Mouse (Mus musculus) left cerebral cortex, adult 9 months (tissue): ENCODE results near the gene Tceal8.
"Not testable (repeated sequence)": the region's sequence is repeated elsewhere in the genome, so short reads cannot be mapped to it uniquely, and the experiment has no call there.

Source experiments
- DNase-seq, 2 experiments: peaks; one replicate each; pipeline ENCODE4 v3.0.0; 2022; ENCODE audit warnings: low spot score in 2 of 2

Gene Tceal8

GRCm38 (mm10) chrX:136172118-136172551, at the start of gene Tceal8:
Tceal8 (minus strand) TSS chrX:136172342.
- DNase-seq, result peak; percentile 61 to 75

- no peak for DNase-seq
These were observed 44.2 kb upstream of the Tceal8 start for GRCm38 (mm10) chrX:136216303-136216702.

GRCm38 (mm10) chrX:136214729-136215677, 42.9 kb upstream of the Tceal8 start, which contains the start of the genes Tceal7 and Bex1:
Tceal7 (plus strand) TSS chrX:136214779.
Bex1 (minus strand) TSS chrX:136215513.
- DNase-seq, result not testable (repeated sequence)

GRCm38 (mm10) chrX:136213396-136213795, 41.3 kb upstream of the Tceal8 start:
- DNase-seq, result no peak

- no peak for DNase-seq
These were observed 32.3 kb upstream of the Tceal8 start for GRCm38 (mm10) chrX:136204406-136204805.

GRCm38 (mm10) chrX:136203664-136204066, 31.5 kb upstream of the Tceal8 start, which contains the start of gene Tceal5:
Tceal5 (minus strand) TSS chrX:136203876.
- DNase-seq, result peak; percentile 27 to 63

- no peak for DNase-seq
These were observed 31.1 kb upstream of the Tceal8 start for GRCm38 (mm10) chrX:136203257-136203656.

- no peak for DNase-seq
These were observed 24.7 kb upstream of the Tceal8 start for GRCm38 (mm10) chrX:136196873-136197272.

GRCm38 (mm10) chrX:136195193-136195944, 23.2 kb upstream of the Tceal8 start:
- DNase-seq, result no peak

- DNase-seq, result no peak
These were observed 11.0 kb upstream of the Tceal8 start for GRCm38 (mm10) chrX:136183107-136183506.

- DNase-seq, result no peak
These were observed 8.9 kb upstream of the Tceal8 start for GRCm38 (mm10) chrX:136180897-136181553.

- DNase-seq, result no peak
These were observed 644 bp upstream of the Tceal8 start for GRCm38 (mm10) chrX:136172786-136173185.

- peak; percentile 13 to 38 for DNase-seq
These were observed 689 bp downstream of the Tceal8 start for GRCm38 (mm10) chrX:136171189-136172117.

- DNase-seq, result no peak
These were observed 1.5 kb downstream of the Tceal8 start for GRCm38 (mm10) chrX:136170625-136171024.

GRCm38 (mm10) chrX:136144195-136144594, 27.9 kb downstream of the Tceal8 start:
- DNase-seq, result no peak

GRCm38 (mm10) chrX:136143711-136144110, 28.4 kb downstream of the Tceal8 start:
- no peak for DNase-seq

GRCm38 (mm10) chrX:136141385-136141784, 30.8 kb downstream of the Tceal8 start:
- no peak for DNase-seq

GRCm38 (mm10) chrX:136139640-136140004, 32.5 kb downstream of the Tceal8 start:
- not testable (repeated sequence) for DNase-seq

GRCm38 (mm10) chrX:136138827-136139639, 33.1 kb downstream of the Tceal8 start, which contains the start of gene Bex4:
Bex4 (plus strand) TSS chrX:136138996.
- DNase-seq, result not testable (repeated sequence)

- no peak for DNase-seq
These were observed 36.6 kb downstream of the Tceal8 start for GRCm38 (mm10) chrX:136135559-136135958.
